Mouse (Mus musculus) heart, embryonic 12.5 days (tissue): ENCODE results near the gene Ceacam10. TPM values are rescaled to one million over a fixed set of nuclear protein-coding genes. Genes with fewer than 3 reads are reported as not detected.

ENCODE experiments used
- ATAC-seq: fragments of 200-750 bp; cut with Nextera tagmentation; 2 replicates; pipeline ENCODE4 v1.8.0; 2017; ENCODE audit warnings: moderate TSS enrichment, moderate library complexity; ENCODE audit not compliant: insufficient number of reproducible peaks, low FRiP score
- H3K27ac ChIP-seq: fragments of 300-500 bp; sonication (generic); 2 replicates; pipeline ENCODE4 v1.5.1; 2016; ENCODE audit warnings: mild to moderate bottlenecking, moderate library complexity; ENCODE audit not compliant: poor library complexity, severe bottlenecking
- H3K27me3 ChIP-seq: fragments of 300-500 bp; sonication (generic); replicated peaks from 2 replicates; pipeline ENCODE4 v1.6.1; 2016; ENCODE audit warnings: mild to moderate bottlenecking, moderate library complexity
- H3K36me3 ChIP-seq: fragments of 300-500 bp; sonication (generic); 2 replicates; pipeline ENCODE4 v1.6.1; 2016; ENCODE audit warnings: mild to moderate bottlenecking, moderate library complexity
- H3K4me1 ChIP-seq: fragments of 300-500 bp; sonication (generic); replicated peaks from 2 replicates; pipeline ENCODE4 v1.6.1; 2016; ENCODE audit warnings: mild to moderate bottlenecking
- H3K4me2 ChIP-seq: fragments of 300-500 bp; sonication (generic); 2 replicates; pipeline ENCODE4 v1.6.1; 2016; ENCODE audit warnings: mild to moderate bottlenecking, moderate library complexity
- H3K4me3 ChIP-seq: fragments of 300-500 bp; sonication (generic); 2 replicates; pipeline ENCODE4 v1.5.1; 2016; ENCODE audit warnings: mild to moderate bottlenecking
- H3K9ac ChIP-seq: fragments of 300-500 bp; sonication (generic); 2 replicates; pipeline ENCODE4 v1.6.1; 2016; ENCODE audit warnings: mild to moderate bottlenecking, moderate library complexity
- H3K9me3 ChIP-seq: fragments of 300-500 bp; sonication (generic); replicated peaks from 2 replicates; pipeline ENCODE4 v1.6.1; 2016; ENCODE audit warnings: mild to moderate bottlenecking, moderate library complexity
- WGBS: fragments of 180-500 bp; shearing (Covaris S2); methylation state at CpG from one replicate; pipeline ENCODE4 v1.1.7; 2016; 5-methylcytosine and 5-hydroxymethylcytosine counted together
- polyA plus RNA-seq: library from polyadenylated mRNA; unstranded; fragments of >200 nt; fragmentation: Nextera tagmentation; extraction: Ambion mirVana; gene quantifications from 2 replicates; pipeline ENCODE4 v1.2.1, GENCODE M21; 2016

Ceacam10 gene
- polyA plus RNA-seq, 1 experiment from 2014 or later = not detected

DNA sequence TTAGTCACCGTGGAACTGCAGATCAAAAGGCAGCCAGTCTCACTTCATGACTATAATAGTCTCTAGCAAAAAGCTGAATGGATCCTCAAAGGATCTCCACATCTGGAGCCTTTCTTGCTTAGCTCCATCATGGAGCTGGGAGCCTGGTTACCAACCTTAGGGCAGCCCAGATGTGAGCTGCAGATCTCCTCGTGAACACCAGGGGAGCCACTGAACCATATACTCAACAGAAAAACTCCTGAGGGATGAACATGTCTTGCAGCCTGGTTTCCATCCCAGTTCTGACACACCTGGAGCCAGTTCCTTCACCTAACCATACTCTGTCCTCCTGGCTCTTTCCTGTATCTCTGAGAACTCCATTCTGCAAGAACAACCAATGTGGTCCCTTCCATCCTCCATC is 861 bp upstream of the Ceacam10 start:
- no peaks in the 10 kb centered on the region for H3K27me3 ChIP-seq
- H3K4me1 ChIP-seq = no peaks in the 10 kb centered on the region
- no peaks in the 10 kb centered on the region for H3K36me3 ChIP-seq
- no peak overlapping the region for H3K4me2 ChIP-seq
- H3K4me3 ChIP-seq = no peak overlapping the region
- H3K27ac ChIP-seq = no peak overlapping the region
- no peak for ATAC-seq
- 69% methylated on average over 2 of the region's 2 CpGs for whole genome bisulfite sequencing
- H3K9me3 ChIP-seq = no peaks in the 10 kb centered on the region
- no peak overlapping the region for H3K9ac ChIP-seq

DNA sequence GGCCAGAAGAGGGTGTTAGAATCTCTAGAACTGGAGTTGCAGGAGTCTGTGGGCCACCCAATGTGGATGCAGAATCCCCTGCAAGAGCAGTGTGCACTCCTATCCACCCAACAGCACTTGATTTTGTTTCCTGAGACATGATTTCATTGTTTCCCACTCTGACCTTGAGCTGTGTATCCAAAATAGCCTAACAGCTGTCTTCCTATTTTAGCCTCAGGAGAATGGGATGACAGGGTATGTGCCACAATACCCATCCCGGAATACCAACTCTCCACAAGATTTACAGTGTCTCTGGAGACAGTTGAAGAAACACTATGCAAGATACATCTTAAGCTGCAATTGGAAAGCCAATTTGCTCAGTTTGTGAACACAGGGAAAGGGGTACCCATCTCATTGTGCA is 20.9 kb downstream of the Ceacam10 start:
- H3K4me3 ChIP-seq = no peak overlapping the region
- peaks cover 18% of the 10 kb centered on the region for H3K9me3 ChIP-seq
- no peaks in the 10 kb centered on the region for H3K27me3 ChIP-seq
- no peak overlapping the region for H3K9ac ChIP-seq
- H3K4me1 ChIP-seq = no peaks in the 10 kb centered on the region
- no peak for ATAC-seq
- 91% methylated on average over 1 of the region's 1 CpGs for WGBS
- H3K36me3 ChIP-seq = no peaks in the 10 kb centered on the region
- no peak overlapping the region for H3K4me2 ChIP-seq
- no peak overlapping the region for H3K27ac ChIP-seq

DNA sequence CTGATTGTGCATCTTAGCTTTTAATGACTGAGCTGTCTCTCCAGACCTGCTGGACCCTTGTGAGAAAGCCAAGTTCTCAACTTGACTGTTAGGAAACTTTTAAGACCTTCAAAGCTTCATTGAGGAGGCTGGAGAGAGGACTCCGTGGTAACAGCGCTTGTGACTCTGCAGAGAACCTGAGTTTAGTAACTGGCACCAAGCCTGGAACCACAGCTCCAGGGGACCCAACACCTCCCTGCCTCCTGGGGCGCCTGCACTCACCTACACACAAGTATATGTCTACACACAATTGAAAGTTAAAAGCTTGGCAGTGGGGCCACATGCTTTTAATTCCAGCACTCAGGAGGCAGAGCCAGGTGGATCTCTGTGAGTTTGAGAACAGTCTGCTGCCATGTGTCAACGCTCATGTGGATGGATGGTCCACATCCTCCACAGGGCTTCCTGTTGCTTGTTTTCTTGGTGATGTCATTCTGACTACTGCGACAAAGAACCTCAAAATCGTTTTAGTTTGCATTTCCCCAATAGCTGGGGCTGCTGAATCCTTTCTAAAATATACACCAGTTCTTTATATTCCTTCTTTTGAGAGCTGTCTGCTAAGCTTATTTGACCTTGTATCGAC is 25.3 kb downstream of the Ceacam10 start:
- H3K9me3 ChIP-seq = peaks cover 18% of the 10 kb centered on the region
- H3K9ac ChIP-seq = no peak overlapping the region
- no peak overlapping the region for H3K27ac ChIP-seq
- H3K36me3 ChIP-seq = no peaks in the 10 kb centered on the region
- no peak overlapping the region for H3K4me2 ChIP-seq
- H3K4me3 ChIP-seq = no peak overlapping the region
- H3K27me3 ChIP-seq = no peaks in the 10 kb centered on the region
- no peaks in the 10 kb centered on the region for H3K4me1 ChIP-seq
- 51% methylated on average over 7 of the region's 7 CpGs for WGBS
- ATAC-seq = no peak

DNA sequence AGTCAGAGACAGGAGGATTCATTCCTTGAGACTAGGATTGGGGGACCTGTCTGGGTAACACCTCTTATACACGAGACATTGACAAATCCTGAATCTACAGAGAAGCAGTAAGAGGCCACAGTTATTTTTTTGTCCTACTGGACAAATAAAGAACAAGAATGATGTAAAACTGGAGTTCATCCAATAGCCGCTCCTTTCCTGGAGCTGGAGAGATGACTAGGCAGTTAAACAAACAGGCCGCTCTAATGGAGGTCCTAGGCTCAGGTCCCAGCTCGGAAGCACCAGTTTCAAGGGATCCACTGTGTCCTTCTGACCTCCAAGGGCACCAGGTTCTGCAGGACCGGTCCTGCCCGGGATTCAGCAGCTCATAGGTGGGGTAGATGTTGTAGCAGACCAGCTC is 27.8 kb downstream of the Ceacam10 start:
- ATAC-seq = no peak
- H3K9me3 ChIP-seq = no peaks in the 10 kb centered on the region
- no peak overlapping the region for H3K4me3 ChIP-seq
- WGBS = 57% methylated on average over 6 of the region's 6 CpGs
- no peaks in the 10 kb centered on the region for H3K27me3 ChIP-seq
- no peak overlapping the region for H3K9ac ChIP-seq
- H3K27ac ChIP-seq = no peak overlapping the region
- no peak overlapping the region for H3K4me2 ChIP-seq
- H3K4me1 ChIP-seq = no peaks in the 10 kb centered on the region
- H3K36me3 ChIP-seq = no peaks in the 10 kb centered on the region

DNA sequence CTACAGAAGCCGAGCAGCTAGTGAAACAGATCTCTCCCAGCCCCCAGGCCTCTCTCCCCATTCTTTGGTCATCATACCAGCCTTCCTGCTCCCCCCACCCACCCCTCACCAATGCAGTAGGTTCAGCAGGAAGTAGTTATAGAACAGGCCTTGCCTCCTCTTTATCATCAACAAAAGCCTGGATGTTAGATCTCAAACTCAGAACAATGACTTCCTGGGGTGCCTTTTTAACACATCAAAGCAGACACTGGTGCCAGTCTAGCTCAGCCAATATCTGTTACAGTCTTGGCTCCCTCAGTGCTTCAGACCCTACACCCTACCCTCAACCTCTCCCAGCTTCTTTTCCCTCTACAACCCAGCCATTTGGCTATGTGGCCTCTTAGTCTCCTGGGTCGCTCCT is 32.0 kb downstream of the Ceacam10 start:
- Histone ChIP-seq H3K27me3 (no peaks in the 10 kb centered on the region), H3K36me3 (no peaks in the 10 kb centered on the region), H3K9me3 (no peaks in the 10 kb centered on the region), H3K9ac (no peak overlapping the region), H3K4me2 (no peak overlapping the region), H3K4me1 (no peaks in the 10 kb centered on the region), H3K27ac (no peak overlapping the region), H3K4me3 (no peak overlapping the region)
- no peak for ATAC-seq
- WGBS = 34% methylated on average over 2 of the region's 2 CpGs

DNA sequence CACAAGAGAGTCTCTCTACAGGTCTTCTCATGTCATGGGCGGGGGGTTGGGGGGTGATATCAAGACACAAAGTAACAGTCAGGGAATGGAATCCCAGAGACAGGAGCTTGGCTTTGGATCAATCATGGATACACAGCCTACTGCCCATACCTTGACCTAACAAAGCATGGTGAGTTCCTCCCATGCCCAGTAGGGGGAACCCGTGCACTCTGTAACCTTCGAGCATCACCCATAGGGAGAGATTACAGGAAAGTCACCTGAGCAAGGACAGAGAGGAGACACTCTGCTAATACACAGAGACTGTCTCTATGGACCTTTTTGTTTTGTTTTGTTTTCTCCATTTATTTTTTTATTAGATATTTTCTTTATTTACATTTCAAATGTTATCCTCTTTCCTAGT is 40.5 kb downstream of the Ceacam10 start:
- H3K36me3 ChIP-seq = no peaks in the 10 kb centered on the region
- 1% methylated on average over 3 of the region's 3 CpGs for WGBS
- H3K27me3 ChIP-seq = 0 out of 2 replicates have a peak, but pooled peaks cover 1% of the 10 kb centered on the region
- H3K27ac ChIP-seq = no peak overlapping the region
- no peak overlapping the region for H3K4me3 ChIP-seq
- ATAC-seq = 0 out of 2 replicates have a peak, but pooled peaks have one; percentile 57
- no peak overlapping the region for H3K4me2 ChIP-seq
- no peak overlapping the region for H3K9ac ChIP-seq
- no peaks in the 10 kb centered on the region for H3K4me1 ChIP-seq
- no peaks in the 10 kb centered on the region for H3K9me3 ChIP-seq

DNA sequence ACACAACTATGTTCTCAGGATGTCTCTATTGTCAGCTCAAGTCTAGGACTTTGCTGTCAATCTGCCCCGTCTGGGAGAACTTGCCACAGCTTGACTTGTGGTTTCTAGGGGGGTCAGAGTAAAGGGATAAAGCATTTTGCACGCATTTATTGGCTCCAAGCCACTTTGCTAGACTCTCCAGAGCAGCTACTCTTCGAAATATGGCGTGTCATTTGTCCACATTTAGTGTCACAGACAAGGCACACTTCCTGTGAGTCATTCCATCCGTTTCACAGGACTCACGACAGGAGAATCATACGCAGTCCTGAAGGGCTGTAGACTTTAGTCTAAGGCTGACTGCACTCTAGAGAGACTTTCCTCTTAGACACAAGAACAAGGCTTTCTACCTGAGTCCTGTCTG is 47.4 kb downstream of the Ceacam10 start:
- Histone ChIP-seq H3K4me3 (no peak overlapping the region), H3K36me3 (no peaks in the 10 kb centered on the region)

DNA sequence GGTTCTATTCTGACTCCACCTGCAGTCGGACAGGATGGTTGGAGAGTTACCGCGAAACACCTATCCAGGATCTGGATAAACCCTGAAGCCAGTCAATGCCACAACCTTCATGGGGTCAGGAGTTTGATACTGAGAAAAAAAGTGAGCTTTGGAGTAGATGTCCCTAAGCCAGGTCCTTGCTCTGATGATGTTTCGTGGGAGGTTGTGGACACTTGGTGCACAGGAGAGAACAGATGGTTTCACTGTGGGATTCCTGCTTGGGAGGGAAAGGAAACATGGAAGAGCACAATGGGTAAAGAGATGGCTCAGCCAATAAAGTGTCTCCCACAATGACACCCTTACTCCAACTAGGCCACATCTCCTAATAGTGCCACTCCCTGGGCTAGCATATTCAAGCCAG is 50.2 kb downstream of the Ceacam10 start:
- Histone ChIP-seq H3K27ac (no peak overlapping the region), H3K9ac (no peak overlapping the region), H3K4me3 (no peak overlapping the region), H3K27me3 (peaks cover 5% of the 10 kb centered on the region; the same call in 1 of the 2 replicates), H3K9me3 (0 out of 2 replicates have a peak, but pooled peaks cover 3% of the 10 kb centered on the region), H3K36me3 (no peaks in the 10 kb centered on the region), H3K4me1 (no peaks in the 10 kb centered on the region), H3K4me2 (no peak overlapping the region)
- no peak for ATAC-seq
- 83% methylated on average over 4 of the region's 4 CpGs for WGBS

More for the DNA sequence above, 47.4 kb downstream of the Ceacam10 start:
- peaks cover 5% of the 10 kb centered on the region; the same call in 1 of the 2 replicates for H3K27me3 ChIP-seq
- 54% methylated on average over 7 of the region's 7 CpGs for WGBS
- H3K9me3 ChIP-seq = no peaks in the 10 kb centered on the region
- no peak for ATAC-seq
- H3K4me2 ChIP-seq = no peak overlapping the region
- no peak overlapping the region for H3K27ac ChIP-seq
- H3K9ac ChIP-seq = no peak overlapping the region
- H3K4me1 ChIP-seq = no peaks in the 10 kb centered on the region

Other genes with a start within 250 kb of the Ceacam10 start
- gene Irgq, start 246.5 kb upstream of the Ceacam10 start, polyA plus RNA-seq = 9.0 TPM in 2 replicates
- not detected in 2 replicates for gene Pinlyp, start 231.1 kb upstream of the Ceacam10 start, polyA plus RNA-seq
- gene Xrcc1, start 230.9 kb upstream of the Ceacam10 start, polyA plus RNA-seq = 70.5 and 71.7 TPM in 2 replicates
- gene Ethe1, start 189.7 kb upstream of the Ceacam10 start, polyA plus RNA-seq = 17.6 and 19.2 TPM in 2 replicates
- gene Zfp575, start 189.6 kb upstream of the Ceacam10 start, polyA plus RNA-seq = 0.69 and 1.1 TPM in 2 replicates
- not detected in 2 replicates for gene Phldb3, start 166.4 kb upstream of the Ceacam10 start, polyA plus RNA-seq
- gene Lypd3, start 140.7 kb upstream of the Ceacam10 start, polyA plus RNA-seq = 0.10 and 0.15 TPM in 2 replicates
- gene Tex101, start 100.5 kb upstream of the Ceacam10 start, polyA plus RNA-seq = not detected in 2 replicates
- gene BC049730, start 68.0 kb upstream of the Ceacam10 start, polyA plus RNA-seq = not detected in 2 replicates
- gene Gm4763, start 50.3 kb upstream of the Ceacam10 start, polyA plus RNA-seq = not detected in 2 replicates
- 0.06 TPM in 1 of 2 replicates, not detected in the other for gene Cd177, start 16.9 kb upstream of the Ceacam10 start, polyA plus RNA-seq
- gene Gm9844, start 85.0 kb downstream of the Ceacam10 start, polyA plus RNA-seq = 12.6 and 13.6 TPM in 2 replicates
- gene Lypd4, start 92.7 kb downstream of the Ceacam10 start, polyA plus RNA-seq = not detected in 2 replicates
- not detected in 2 replicates for gene Dmrtc2, start 92.9 kb downstream of the Ceacam10 start, polyA plus RNA-seq
- 1,145 and 1,216 TPM in 2 replicates for gene Rps19, start 107.2 kb downstream of the Ceacam10 start, polyA plus RNA-seq
- 0.15 TPM in 1 of 2 replicates, not detected in the other for gene Cd79a, start 120.2 kb downstream of the Ceacam10 start, polyA plus RNA-seq
- gene Arhgef1, start 125.7 kb downstream of the Ceacam10 start, polyA plus RNA-seq = 82.7 and 83.0 TPM in 2 replicates
- not detected in 2 replicates for gene Gm4881, start 167.3 kb downstream of the Ceacam10 start, polyA plus RNA-seq
- 153 and 170 TPM in 2 replicates for gene Rabac1, start 195.5 kb downstream of the Ceacam10 start, polyA plus RNA-seq
- gene Atp1a3, start 228.8 kb downstream of the Ceacam10 start, polyA plus RNA-seq = 2.9 and 3.8 TPM in 2 replicates